Mouse (Mus musculus) embryo, embryonic 11.5 days (tissue): ENCODE results near the gene Sos2.
"Not testable (repeated sequence)": the region's sequence is repeated elsewhere in the genome, so short reads cannot be mapped to it uniquely, and the experiment has no call there.

ENCODE experiments used
- DNase-seq: peaks from one replicate; pipeline ENCODE4 v3.0.0-alpha.2; 2012; ENCODE audit warnings: low read depth, low spot score

The Sos2 gene

DNA sequence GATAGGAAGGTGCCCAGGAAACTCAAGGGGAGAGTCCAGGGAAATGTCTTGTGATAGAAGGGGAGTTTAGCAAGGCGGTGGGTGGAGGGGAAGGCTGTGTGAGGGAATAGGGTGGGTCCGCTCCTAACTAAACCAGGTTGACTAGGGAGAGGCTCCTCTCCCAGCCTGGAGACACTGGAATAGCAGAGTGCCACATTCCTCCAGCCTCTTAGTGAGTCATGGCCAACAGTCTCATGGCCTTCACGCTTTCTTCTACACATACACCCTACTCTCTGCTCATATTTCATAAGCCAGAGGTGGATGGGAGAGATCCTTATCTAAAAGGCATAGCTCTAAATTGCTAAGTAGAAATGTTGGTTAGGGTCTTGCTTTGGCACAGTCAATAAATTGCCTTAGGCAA lies 111.7 kb downstream of the Sos2 start:
- DNase-seq = no peak

DNA sequence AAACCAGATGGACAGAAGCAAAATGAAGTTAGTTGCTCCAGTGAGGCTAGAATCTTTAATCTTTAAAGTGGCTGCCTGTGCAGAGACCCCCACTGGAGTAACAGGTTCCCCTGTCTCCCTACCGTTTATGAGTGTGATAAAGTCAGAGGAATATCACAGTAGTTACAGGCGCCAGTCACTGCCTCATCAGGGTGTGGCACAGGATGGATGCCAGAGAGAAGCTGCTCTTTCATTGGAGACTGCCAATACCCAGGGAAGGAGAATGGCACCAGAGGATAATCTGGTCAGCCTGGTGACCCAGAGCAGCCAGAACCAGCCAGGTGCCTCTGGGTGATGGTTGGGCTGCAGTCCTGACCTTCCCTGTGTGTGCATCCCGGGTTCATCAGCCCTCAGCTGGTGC lies 113.4 kb downstream of the Sos2 start:
- no peak for DNase-seq

DNA sequence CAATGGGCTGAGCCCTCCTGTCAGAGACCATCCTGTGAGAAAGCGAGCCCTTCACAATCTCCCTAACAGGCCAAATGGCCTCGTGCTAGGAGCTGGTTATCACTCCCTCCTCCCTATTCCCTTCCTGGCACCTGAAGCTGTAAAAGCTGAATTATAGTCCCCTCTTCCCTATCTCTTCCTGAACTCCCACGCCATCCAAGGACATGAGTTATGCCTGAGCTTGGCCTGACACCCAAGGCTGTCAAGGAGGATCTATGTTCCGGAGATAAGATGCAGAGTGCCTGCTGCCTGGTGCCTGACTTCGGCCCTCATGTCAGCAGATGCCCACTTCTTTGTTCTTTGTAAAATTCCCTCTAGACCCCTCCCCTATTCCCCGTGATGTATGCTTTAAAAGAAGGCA lies 120.6 kb downstream of the Sos2 start:
- DNase-seq = not testable (repeated sequence)

DNA sequence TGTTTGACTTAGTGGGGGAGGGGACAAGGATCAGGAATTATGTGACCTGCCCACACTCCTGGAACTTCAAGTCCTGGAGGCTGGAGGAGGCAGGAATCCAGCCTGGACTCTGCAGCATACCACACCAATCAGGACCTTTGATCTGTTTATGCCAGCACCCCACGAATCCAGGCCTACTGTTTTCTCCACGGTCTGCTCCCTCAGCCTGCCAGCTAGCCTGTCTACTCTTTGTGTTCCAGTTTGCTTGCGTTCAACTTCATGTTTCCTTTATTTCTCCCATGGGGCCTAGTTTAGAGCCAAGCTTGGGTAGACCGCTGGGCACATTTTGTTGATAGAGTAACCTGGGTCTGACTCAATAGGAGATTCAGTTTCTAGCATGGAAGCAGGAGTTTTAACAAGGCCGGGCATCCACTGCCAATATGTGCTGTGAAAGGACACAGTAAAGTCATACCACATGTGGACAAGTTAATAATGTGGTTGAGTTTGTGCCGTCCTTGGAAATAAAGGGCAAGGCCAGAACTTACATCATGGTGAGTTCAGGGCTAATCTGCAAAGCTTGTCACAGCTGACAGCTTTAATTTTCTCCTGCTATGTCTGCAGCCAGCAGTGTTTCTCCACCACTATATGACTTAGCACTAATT lies 125.3 kb downstream of the Sos2 start:
- DNase-seq = no peak

DNA sequence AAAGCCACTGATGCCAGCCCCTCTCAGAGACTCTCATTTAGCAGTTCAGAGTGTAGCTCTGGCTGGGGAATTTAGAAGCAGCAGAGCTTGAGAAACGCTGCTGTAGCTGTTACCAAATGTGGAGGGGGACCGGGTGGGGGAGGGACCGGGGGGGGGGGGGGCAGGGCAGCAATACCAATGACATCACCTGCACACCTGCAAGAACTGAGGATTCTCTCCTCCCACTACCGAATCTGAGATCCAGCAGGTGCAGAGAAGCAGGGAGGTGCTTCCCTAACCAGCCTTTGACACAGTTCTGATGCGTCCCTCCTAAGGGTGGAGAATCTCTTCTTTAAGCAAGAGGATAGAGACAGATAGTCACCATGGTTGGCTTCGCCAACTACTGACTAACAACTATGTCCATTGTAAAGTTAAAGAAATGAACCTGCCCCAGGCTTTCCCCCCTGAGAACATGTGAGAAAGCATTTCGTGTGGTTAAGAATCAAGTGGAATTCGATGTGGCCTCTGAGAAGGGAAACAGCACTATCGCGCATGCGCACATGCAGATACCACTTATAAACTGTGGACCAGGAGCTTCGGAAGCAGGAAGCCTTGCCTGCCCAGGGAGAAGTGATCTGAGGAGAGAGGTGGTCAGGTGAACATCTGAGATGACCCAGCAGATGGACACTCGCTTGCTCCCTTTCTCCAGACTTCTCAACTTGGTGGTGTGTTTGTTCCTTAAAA lies 136.0 kb downstream of the Sos2 start:
- DNase-seq = no peak

DNA sequence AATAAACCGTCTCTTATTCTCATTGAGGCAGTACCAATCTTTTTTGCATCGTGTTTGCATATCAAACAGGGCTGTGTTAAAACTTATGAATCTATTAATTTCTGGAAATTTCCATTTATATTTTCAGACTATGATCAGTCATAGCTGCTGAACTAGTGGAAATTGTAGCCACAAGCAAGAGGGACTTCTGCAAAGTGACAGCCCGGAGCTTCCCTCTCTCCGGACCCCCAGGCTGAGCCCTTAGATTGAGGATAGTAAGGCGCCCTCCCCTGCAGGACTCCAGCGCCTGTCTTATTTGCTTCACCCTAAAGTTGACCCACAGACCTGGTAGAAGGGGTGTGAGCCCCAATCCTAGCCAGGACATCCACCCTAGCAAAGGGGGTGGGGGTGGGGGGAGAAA lies 136.7 kb downstream of the Sos2 start:
- no peak for DNase-seq

DNA sequence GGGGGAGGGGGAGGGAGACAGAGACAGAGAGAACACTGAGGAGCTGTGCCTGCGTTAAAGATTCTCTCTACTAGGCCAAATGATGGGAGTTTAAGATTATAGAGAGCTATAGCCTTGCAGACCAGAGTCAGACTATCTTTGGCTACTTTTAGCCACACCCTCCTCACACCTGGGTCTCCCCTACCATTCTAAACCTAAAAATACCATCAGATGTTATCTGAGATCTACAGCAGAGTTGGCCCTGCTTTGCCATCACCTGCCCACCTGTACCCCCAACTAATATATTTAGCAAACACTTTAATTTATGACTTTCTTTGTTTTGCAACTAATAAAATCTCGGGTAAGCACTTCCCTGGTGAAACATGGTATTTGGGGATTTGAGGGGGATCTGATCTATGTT lies 137.1 kb downstream of the Sos2 start:
- no peak for DNase-seq

DNA sequence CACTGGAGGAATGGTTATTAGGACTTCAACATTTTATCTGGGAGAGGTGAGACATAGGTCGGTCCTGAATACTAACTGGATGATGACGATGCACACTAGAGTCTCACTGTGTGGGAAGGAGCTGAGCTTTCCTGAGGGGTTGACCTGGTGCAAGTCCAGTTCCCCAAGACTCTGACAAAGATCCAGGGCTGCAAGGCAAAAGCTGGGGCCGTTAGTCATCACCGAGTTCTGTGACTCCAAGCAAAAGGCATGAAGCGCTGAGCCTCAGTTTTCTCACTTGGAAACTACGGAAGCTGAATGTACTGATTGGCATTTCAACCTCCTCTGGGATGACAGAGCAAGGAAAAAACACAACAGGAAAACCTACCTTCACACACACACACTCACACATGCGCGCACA lies 139.3 kb downstream of the Sos2 start:
- DNase-seq = no peak

DNA sequence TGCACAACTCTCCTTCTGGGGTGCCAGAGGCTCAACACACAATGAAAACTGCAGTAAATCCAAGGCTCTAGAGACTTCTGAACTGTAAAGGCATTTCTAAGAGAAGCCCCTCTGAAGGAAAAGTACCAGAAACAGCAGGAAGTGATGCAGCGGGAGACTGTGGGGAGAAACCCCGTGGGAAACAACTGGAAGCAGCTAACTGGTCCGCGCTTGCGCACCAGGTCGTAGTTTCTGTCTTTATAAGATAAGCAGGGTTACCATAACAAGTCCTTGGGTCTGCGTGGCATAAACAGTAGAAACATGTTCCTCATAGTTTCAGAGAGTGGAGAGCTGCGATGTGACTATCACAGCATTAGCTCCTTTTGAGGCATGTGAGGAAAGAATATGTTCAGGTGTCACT lies 140.0 kb downstream of the Sos2 start:
- DNase-seq = no peak

DNA sequence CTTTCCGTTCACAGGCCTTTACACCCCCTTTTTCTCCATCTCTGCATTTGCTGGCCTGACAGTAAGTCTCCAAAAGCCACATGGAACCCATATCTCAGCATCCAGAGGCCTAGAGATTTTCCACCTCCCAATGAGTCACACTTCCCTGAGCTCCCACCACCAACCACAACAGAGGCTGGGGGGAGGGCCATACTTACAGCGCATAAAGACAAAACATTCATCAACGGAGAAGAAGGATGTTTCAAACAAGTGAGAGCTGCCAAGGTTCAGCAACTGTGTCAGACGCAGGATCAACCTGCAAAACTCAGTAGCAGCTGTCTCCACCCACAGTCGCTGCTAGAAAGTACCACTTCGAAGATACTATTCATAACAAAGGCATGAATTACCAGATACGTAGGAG lies 142.3 kb downstream of the Sos2 start:
- DNase-seq = no peak

DNA sequence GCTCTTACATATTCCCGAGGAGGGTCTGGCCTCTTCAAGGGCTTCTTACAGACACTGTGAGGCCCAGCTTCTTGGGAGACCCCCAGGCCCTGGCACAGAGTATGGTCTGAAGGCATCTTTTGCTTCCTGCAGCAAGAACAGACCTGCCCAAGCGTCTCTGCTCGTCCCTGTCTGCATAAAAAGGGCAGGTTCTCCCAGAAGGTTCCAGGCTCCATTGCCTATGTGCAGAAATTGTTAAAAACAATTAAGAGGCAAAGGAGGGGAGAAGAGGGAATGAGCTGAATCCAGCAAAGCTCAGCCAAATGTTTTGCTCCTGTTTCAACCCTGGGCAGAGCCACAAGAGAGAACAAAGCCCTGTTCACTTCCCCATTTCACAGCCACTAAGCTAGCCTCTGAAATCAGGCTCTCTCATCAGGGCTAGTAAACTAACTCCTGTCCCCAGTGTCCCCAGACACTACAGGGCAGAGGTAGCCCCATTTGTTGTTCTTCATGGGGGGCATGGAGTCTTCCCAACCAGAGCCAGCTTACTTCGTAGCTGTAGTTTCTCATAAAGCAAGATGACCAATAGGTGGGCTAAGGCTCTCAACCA lies 143.2 kb downstream of the Sos2 start:
- no peak for DNase-seq

DNA sequence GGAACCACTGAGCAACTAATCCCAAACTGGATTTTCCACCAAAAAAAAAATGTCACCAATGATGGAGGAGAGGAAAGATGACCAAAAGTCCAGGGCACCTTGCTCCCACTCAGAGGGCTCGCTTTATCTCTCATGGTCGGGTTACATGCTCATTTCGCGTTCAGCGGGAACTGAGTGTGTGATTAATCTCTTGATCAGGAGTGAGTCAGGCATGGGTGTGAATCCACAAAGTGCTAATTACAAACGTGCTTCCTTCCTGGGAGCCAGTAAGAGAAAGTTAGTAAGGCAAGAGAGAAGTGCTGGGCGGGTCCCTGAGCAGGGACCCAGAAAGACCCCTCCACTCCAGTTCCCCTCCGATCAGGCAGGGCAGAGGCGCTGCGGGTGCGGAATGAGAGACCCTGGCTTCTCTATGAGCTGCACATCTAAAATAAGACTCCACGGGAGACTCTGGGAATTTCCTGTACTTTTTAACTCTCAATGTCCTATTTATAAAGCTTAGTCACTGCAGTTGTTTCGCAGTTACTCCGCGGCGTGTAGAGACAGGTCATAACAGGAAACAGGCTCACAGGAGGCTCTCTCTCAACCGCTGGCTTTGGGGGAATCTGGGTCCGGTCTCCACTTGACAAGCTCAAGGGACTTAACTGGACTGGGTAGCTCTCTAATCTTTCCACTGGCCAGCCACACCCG lies 143.8 kb downstream of the Sos2 start:
- no peak for DNase-seq

DNA sequence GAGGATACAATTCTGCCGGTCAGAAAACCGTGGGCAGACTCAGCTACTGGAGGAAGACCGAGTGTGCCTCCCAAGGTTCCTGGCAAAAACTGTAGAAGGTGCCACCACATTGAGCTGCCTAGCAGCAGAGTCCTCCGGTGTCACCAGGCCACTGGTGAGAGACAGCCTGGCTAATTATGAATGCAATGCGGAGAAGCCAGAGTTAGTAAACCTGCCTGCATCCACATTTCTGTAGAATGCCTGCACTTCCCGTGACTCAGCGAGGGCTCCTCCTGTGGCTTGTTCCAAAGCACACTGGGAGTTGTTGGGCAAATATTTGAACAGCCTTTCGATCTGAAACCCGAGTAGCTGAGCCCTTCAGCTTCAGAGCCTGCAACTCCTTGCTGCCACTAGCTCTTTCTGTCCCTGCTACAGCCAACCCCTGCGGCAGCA lies 144.4 kb downstream of the Sos2 start:
- DNase-seq = no peak

DNA sequence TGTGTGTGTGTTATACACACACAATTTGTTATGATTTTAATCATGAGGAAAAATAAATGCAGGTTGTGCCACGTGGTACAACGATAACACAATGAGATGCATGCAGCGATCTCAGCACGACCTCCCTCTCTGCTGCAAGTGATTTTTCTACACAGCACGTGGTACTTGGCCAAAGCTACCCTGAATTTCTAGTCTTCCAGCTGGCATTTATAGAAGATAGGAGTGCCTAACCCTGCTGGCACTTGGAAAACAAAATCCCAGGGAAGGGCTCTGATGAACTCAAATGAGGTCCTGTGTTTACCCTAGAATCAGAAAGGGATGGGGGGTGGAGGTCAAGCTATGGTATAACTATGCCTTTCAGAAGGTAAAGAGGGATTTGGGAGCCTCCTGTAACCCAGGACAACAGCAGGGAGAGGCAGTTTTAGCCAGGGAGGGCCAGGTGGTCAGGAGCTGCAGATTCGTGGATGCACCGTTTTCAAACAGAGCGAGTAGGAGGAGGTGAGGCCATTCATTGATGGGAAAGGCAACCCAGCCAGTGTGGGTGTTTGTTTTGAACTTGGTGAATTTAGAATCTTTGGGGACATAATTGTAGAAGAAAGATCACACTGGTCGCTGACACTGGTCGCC lies 144.9 kb downstream of the Sos2 start:
- no peak for DNase-seq
